Mouse (Mus musculus): ENCODE measurements around the gene Tceal9. TPM values are rescaled to one million over a fixed set of nuclear protein-coding genes. Genes with fewer than 3 reads are reported as not detected.
"Not testable (repeated sequence)": the region's sequence is repeated elsewhere in the genome, so short reads cannot be mapped to it uniquely, and the experiment has no call there.

Gene Tceal9
- polyA plus RNA-seq, 1 experiment from 2014 or later = 760 TPM

DNA sequence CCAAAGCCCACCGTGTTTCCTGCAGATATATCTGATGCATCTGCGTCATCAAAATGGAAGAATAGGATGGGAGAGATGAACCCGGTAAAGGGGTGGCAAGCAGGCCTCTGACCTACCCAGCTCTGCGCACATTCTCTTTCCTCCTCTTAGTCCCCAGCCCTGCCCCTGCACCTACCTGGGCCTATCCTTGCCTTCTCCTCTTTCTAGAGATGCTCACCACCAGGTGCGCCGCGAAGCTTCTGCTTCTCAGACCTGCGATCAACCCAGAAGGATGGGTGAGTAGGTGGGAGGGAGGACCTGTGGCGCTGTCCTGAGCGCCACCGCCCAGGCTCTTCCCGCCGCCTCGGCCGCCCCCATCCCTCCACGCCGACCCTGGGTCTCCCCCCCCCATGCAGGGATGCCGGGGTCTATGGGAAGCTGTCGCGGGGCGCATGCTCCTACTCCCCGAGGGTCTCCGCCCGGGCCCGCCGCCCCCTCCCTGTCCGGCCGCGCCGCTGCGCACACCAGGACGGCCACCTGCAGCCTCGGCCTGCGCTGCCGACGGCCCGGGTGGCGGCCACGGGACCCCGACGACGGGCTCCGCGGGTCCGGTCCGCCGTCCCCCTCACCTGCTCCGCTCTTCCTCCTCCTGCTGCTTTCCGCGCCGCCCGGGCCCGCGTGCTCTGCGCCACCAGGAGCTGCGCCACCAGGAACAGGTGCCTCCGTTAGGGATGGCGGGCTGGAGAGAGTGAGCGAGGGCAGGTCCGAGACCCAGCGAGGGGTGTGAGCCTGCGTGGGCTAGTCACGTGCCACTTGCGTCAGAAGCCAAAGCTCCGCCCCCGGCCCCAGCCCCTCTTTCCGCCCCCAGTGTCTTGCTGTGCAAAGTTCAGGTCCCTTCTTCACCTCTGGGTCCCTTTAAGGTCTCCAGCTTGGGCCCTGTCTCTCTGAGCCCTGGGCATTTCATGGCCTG is 29.9 kb upstream of the Tceal9 start, which contains the start of the genes Tceal7 and Bex1:
Gene Tceal7 (plus strand): TSS at position 51 of the 949 bp plus-strand sequence.
Gene Bex1 (minus strand): TSS at position 785 of the 949 bp plus-strand sequence.
- DNase-seq (ENCODE audit: low spot score) = not testable (repeated sequence)

DNA sequence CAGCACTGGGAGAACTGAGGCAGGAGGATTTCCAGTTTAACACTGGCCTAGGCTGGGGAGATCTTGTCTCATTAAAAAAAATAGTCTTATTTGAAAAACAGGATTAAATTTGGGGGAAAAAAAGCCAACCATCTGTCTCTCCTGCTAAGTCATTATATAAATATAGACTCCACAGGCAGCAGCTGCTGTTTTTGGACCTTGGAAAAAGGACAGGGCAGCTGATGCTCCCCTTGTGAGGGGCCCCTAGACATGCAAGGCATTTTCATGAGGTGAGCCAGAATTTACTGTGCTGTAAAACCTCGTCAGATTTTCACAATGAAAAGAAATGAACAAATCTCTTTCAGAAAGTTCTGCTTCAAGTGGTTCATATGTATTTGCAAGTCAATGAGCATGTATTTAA is 28.6 kb upstream of the Tceal9 start:
- H3K36me3 ChIP-seq (replicated peaks; ENCODE audit: control insufficient read depth, insufficient read depth, low read depth, low read length) = no peaks in the 10 kb centered on the region
- no peak for ATAC-seq (replicated peaks; ENCODE audit: insufficient number of reproducible peaks, low FRiP score, low TSS enrichment, low read depth)
- 81% methylated on average over 1 of the region's 1 CpGs for WGBS

More for the DNA sequence above, 29.9 kb upstream of the Tceal9 start, which contains the start of the genes Tceal7 and Bex1:
- H3K9ac ChIP-seq (replicated peaks; ENCODE audit: low read length); H3K36me3 ChIP-seq (replicated peaks; ENCODE audit: control insufficient read depth, insufficient read depth, low read depth, low read length); H3K9me3 ChIP-seq (replicated peaks; ENCODE audit: control insufficient read depth, low read length); H3K27me3 ChIP-seq (ENCODE audit: control insufficient read depth, insufficient read depth, low read length); H3K4me1 ChIP-seq (ENCODE audit: control insufficient read depth, insufficient read depth, low read length); H3K27ac ChIP-seq (replicated peaks; ENCODE audit: low read depth, low read length): not testable (repeated sequence)
- peak; percentile 89 for ATAC-seq (replicated peaks; ENCODE audit: insufficient number of reproducible peaks, low FRiP score, low TSS enrichment, low read depth)
- WGBS = 19% methylated on average over 9 of the region's 67 CpGs
- H3K4me2 ChIP-seq (ENCODE audit: low read depth, low read length) = peak within 1 kb of the TSS; percentile 33
- H3K4me3 ChIP-seq (ENCODE audit: low read depth, low read length) = peak within 1 kb of the TSS; percentile 33

DNA sequence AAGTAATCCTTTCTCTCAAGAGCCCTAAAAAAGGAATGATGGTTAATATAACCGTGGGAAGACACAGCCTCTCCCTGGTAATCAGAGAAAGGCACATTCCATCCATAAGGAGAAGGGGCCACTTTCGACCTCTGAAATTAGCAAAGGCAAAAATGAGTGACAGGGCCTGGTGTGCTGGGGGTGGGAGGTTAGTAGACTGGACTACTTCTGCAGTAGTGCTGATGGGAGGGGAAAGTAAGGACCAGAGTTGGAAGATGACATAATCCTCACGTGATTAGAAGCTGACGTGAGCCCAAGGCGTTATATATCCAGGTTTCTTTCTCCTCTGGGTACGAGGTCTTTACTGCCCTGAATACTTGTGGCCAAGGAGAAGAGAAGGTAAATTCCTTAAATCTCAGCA is 21.2 kb upstream of the Tceal9 start:
- 68% methylated on average over 6 of the region's 6 CpGs for WGBS
- no peak for ATAC-seq (replicated peaks; ENCODE audit: insufficient number of reproducible peaks, low FRiP score, low TSS enrichment, low read depth)
- Histone ChIP-seq H3K27ac (replicated peaks; ENCODE audit: low read depth, low read length) (no peak overlapping the region), H3K4me2 (ENCODE audit: low read depth, low read length) (no peak overlapping the region), H3K27me3 (ENCODE audit: control insufficient read depth, insufficient read depth, low read length) (no peaks in the 10 kb centered on the region), H3K9me3 (replicated peaks; ENCODE audit: control insufficient read depth, low read length) (no peaks in the 10 kb centered on the region), H3K4me3 (ENCODE audit: low read depth, low read length) (no peak overlapping the region), H3K36me3 (replicated peaks; ENCODE audit: control insufficient read depth, insufficient read depth, low read depth, low read length) (no peaks in the 10 kb centered on the region), H3K9ac (replicated peaks; ENCODE audit: low read length) (no peak overlapping the region), H3K4me1 (ENCODE audit: control insufficient read depth, insufficient read depth, low read length) (no peaks in the 10 kb centered on the region)
- DNase-seq (ENCODE audit: low spot score) = no peak

More for the DNA sequence above, 28.6 kb upstream of the Tceal9 start:
- DNase-seq (ENCODE audit: low spot score) = no peak
- Histone ChIP-seq H3K27me3 (ENCODE audit: control insufficient read depth, insufficient read depth, low read length) (no peaks in the 10 kb centered on the region), H3K9me3 (replicated peaks; ENCODE audit: control insufficient read depth, low read length) (no peaks in the 10 kb centered on the region), H3K4me1 (ENCODE audit: control insufficient read depth, insufficient read depth, low read length) (no peaks in the 10 kb centered on the region), H3K9ac (replicated peaks; ENCODE audit: low read length) (no peak overlapping the region), H3K4me2 (ENCODE audit: low read depth, low read length) (no peak overlapping the region), H3K4me3 (ENCODE audit: low read depth, low read length) (no peak overlapping the region), H3K27ac (replicated peaks; ENCODE audit: low read depth, low read length) (no peak overlapping the region)

DNA sequence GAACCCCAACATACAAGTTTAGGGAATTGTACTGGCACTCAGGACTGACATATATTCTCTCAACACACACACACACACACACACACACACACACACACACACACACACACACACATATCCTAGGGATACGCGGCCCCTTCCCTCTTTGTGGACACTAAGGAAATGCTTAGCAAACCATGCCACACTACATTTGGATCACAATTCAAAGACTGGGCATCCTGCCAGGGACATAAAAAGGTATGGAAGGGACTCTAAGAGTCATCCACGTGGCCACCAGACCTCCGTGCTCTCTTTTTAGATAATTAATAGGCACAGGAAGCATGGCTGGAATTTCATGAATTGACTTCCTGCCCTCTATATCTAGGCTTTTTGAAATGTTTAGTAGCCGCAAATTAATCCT is 17.1 kb upstream of the Tceal9 start:
- no peak overlapping the region for H3K4me3 ChIP-seq (ENCODE audit: low read depth, low read length)
- no peak overlapping the region for H3K9ac ChIP-seq (replicated peaks; ENCODE audit: low read length)
- no peaks in the 10 kb centered on the region for H3K27me3 ChIP-seq (ENCODE audit: control insufficient read depth, insufficient read depth, low read length)
- WGBS = 77% methylated on average over 5 of the region's 5 CpGs
- no peak overlapping the region for H3K4me2 ChIP-seq (ENCODE audit: low read depth, low read length)
- no peaks in the 10 kb centered on the region for H3K4me1 ChIP-seq (ENCODE audit: control insufficient read depth, insufficient read depth, low read length)
- no peak overlapping the region for H3K27ac ChIP-seq (replicated peaks; ENCODE audit: low read depth, low read length)
- ATAC-seq (replicated peaks; ENCODE audit: insufficient number of reproducible peaks, low FRiP score, low TSS enrichment, low read depth) (no peak), DNase-seq (ENCODE audit: low spot score) (no peak)
- no peaks in the 10 kb centered on the region for H3K36me3 ChIP-seq (replicated peaks; ENCODE audit: control insufficient read depth, insufficient read depth, low read depth, low read length)
- no peaks in the 10 kb centered on the region for H3K9me3 ChIP-seq (replicated peaks; ENCODE audit: control insufficient read depth, low read length)

DNA sequence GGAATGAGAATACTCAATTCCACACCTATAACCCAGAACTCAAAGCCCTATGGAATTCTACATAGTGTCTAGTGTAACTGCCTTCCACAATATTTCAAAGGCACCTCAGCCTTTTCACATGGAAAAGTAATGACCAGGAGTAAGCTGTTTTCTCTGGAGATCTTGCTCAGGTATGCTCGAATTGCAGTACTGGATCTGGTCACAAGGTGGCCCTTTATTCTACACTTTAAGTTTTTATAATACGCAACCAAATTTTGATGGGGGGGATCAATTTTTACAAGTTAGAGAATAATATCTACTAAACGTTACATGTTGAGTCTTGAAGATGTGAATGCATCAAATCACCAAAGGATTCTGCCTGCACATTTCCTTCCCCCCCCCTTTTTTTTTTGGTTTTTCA is 6.8 kb upstream of the Tceal9 start:
- 51% methylated on average over 3 of the region's 3 CpGs for WGBS
- peak; percentile 56 for DNase-seq (ENCODE audit: low spot score)
- Histone ChIP-seq H3K9ac (replicated peaks; ENCODE audit: low read length) (no peak overlapping the region), H3K9me3 (replicated peaks; ENCODE audit: control insufficient read depth, low read length) (no peaks in the 10 kb centered on the region), H3K27me3 (ENCODE audit: control insufficient read depth, insufficient read depth, low read length) (no peaks in the 10 kb centered on the region), H3K27ac (replicated peaks; ENCODE audit: low read depth, low read length) (no peak overlapping the region), H3K4me3 (ENCODE audit: low read depth, low read length) (no peak overlapping the region), H3K4me2 (ENCODE audit: low read depth, low read length) (no peak overlapping the region), H3K36me3 (replicated peaks; ENCODE audit: control insufficient read depth, insufficient read depth, low read depth, low read length) (no peaks in the 10 kb centered on the region), H3K4me1 (ENCODE audit: control insufficient read depth, insufficient read depth, low read length) (no peaks in the 10 kb centered on the region)
- ATAC-seq (replicated peaks; ENCODE audit: insufficient number of reproducible peaks, low FRiP score, low TSS enrichment, low read depth) = no peak

DNA sequence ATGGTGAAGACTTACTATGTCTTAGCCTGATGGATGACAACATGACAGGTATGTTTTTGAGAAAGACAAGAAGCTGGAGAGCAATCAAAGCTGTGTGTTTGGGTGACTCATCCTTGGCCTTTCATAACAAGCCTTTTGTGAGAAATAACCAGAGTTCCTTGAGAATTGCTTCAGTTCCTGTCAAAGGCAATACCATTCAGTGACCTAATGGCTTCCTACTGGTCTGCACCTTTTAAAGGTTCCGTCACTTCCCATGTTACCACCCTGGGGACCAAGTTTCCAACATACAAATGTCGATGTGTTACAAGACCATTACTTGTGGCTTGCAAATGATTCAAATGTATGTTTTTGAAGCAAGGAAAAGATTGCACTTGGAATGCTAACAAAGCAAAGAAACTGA is 1.7 kb upstream of the Tceal9 start:
- H3K4me2 ChIP-seq (ENCODE audit: low read depth, low read length) = no peak overlapping the region
- no peaks in the 10 kb centered on the region for H3K9me3 ChIP-seq (replicated peaks; ENCODE audit: control insufficient read depth, low read length)
- no peak overlapping the region for H3K27ac ChIP-seq (replicated peaks; ENCODE audit: low read depth, low read length)
- WGBS = 73% methylated on average over 2 of the region's 2 CpGs
- H3K4me3 ChIP-seq (ENCODE audit: low read depth, low read length) = no peak overlapping the region
- DNase-seq (ENCODE audit: low spot score) (no peak), ATAC-seq (replicated peaks; ENCODE audit: insufficient number of reproducible peaks, low FRiP score, low TSS enrichment, low read depth) (no peak)
- H3K36me3 ChIP-seq (replicated peaks; ENCODE audit: control insufficient read depth, insufficient read depth, low read depth, low read length) = no peaks in the 10 kb centered on the region
- no peak overlapping the region for H3K9ac ChIP-seq (replicated peaks; ENCODE audit: low read length)
- no peaks in the 10 kb centered on the region for H3K4me1 ChIP-seq (ENCODE audit: control insufficient read depth, insufficient read depth, low read length)
- H3K27me3 ChIP-seq (ENCODE audit: control insufficient read depth, insufficient read depth, low read length) = no peaks in the 10 kb centered on the region

DNA sequence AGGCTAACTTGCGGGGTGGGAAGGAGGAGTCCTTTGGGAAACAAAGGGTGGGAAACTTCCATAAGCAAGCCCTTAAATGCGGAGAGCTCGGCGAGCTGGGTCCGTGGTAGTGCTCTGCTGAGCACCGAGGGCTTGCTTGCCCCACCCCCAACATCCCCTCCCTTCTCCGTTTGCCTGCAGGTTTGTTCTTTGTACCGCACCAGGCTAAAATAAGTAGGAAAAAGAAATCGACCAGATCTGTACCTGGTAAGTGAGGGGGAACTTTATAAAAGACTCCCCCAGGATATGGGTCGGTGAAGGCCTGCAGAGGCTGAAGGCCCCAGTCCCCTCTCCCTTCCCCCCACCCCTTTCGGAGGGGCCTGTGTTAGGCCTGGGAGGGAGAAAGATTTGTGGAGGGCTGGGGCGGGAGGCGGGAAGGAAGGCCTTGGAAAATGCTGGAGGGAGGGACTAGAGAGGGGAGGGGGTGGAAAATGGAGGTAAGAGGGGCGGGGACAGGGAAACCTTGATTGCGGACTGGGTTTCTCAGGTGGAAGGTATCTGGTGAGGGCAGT is 717 bp downstream of the Tceal9 start:
- H3K36me3 ChIP-seq (replicated peaks; ENCODE audit: control insufficient read depth, insufficient read depth, low read depth, low read length) = no peaks in the 10 kb centered on the region
- no peaks in the 10 kb centered on the region for H3K9me3 ChIP-seq (replicated peaks; ENCODE audit: control insufficient read depth, low read length)
- no peaks in the 10 kb centered on the region for H3K27me3 ChIP-seq (ENCODE audit: control insufficient read depth, insufficient read depth, low read length)
- WGBS = 19% methylated on average over 14 of the region's 15 CpGs
- H3K27ac ChIP-seq (replicated peaks; ENCODE audit: low read depth, low read length) = peak overlapping the region; percentile 35; the same call in 1 of the 2 replicates
- DNase-seq (ENCODE audit: low spot score) (peak; percentile 60), ATAC-seq (replicated peaks; ENCODE audit: insufficient number of reproducible peaks, low FRiP score, low TSS enrichment, low read depth) (peak; percentile 63)
- peak overlapping the region; percentile 53 for H3K4me3 ChIP-seq (ENCODE audit: low read depth, low read length)
- H3K9ac ChIP-seq (replicated peaks; ENCODE audit: low read length) = peak overlapping the region; percentile 73
- peak overlapping the region; percentile 40 for H3K4me2 ChIP-seq (ENCODE audit: low read depth, low read length)
- H3K4me1 ChIP-seq (ENCODE audit: control insufficient read depth, insufficient read depth, low read length) = no peaks in the 10 kb centered on the region

DNA sequence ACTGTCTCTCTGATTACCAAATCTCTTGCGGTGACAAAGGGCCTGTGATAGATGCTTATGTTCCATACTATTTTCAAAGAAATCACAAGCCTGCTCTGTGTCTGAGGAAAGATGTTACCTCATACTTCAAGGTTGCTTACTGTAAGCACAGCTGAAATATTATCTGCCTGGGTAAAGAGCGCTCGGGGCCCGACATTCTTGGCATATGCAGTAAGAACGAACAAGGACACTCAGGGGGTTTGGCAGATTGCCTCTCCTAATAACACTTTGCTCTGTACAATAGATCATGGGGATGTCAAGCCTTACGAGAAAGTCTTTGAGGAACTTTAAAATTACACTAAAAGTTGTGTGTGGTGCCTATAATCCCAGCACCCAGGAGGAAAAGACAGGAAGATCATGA is 3.9 kb downstream of the Tceal9 start:
- Histone ChIP-seq H3K9ac (replicated peaks; ENCODE audit: low read length) (no peak overlapping the region), H3K9me3 (replicated peaks; ENCODE audit: control insufficient read depth, low read length) (no peaks in the 10 kb centered on the region), H3K36me3 (replicated peaks; ENCODE audit: control insufficient read depth, insufficient read depth, low read depth, low read length) (no peaks in the 10 kb centered on the region), H3K4me2 (ENCODE audit: low read depth, low read length) (no peak overlapping the region), H3K27ac (replicated peaks; ENCODE audit: low read depth, low read length) (no peak overlapping the region), H3K27me3 (ENCODE audit: control insufficient read depth, insufficient read depth, low read length) (no peaks in the 10 kb centered on the region), H3K4me3 (ENCODE audit: low read depth, low read length) (no peak overlapping the region), H3K4me1 (ENCODE audit: control insufficient read depth, insufficient read depth, low read length) (no peaks in the 10 kb centered on the region)
- 81% methylated on average over 6 of the region's 6 CpGs for WGBS
- ATAC-seq (replicated peaks; ENCODE audit: insufficient number of reproducible peaks, low FRiP score, low TSS enrichment, low read depth) = no peak
- DNase-seq (ENCODE audit: low spot score) = no peak
